Mouse (Mus musculus): ENCODE results near the gene Magi2.

Gene Magi2

GRCm38 (mm10) chr5:20751696-20752095, 1524.9 kb downstream of the Magi2 start:
- in situ Hi-C loops (cut with MboI, MseI), result no loop called here

DNA sequence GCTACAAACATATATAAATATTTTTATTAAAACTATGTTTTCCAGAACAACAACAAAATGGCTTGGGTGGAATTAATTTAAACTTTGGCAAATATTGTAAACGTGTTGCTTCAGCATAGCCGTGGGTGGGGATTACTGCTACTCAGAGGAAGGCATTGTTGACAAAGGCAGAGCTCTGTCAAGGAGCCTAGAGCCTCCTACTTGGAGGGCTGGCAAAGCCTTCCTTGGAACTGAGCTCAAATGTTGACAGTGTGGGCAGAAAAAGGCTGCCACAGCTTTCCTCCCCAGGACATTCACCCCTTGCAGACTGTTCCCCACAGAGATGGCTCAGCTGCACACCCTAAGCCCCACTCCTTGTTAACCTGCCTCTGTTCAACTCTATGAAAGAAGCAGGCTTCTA, 1526.3 kb downstream of the Magi2 start:
- in situ Hi-C loops (cut with MboI, MseI), result no loop called here

DNA sequence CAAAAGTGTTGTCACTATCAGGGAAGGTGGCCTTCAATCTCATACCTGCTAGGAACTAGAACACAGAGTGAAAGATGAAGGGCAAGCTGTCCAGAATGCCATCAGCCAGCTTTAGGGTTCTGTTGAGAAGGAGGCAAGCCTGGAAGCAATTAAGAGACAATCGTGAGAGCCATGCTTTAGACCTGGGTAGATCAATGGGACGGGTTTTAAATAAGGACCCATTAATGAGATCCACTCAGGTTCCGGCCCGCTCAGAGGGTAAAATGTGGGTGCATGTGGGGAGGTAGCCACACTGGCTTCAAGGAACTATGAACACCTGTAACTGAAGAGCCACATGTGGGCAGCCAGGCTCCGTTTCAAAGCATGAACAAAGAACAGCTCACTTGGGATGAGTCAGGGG, 1527.1 kb downstream of the Magi2 start:
- in situ Hi-C loops (cut with MboI, MseI), result no loop called here

All from T-helper 17 cell (primary cell).